Mouse (Mus musculus): ENCODE measurements around the gene Carmil2.

The Carmil2 gene

DNA sequence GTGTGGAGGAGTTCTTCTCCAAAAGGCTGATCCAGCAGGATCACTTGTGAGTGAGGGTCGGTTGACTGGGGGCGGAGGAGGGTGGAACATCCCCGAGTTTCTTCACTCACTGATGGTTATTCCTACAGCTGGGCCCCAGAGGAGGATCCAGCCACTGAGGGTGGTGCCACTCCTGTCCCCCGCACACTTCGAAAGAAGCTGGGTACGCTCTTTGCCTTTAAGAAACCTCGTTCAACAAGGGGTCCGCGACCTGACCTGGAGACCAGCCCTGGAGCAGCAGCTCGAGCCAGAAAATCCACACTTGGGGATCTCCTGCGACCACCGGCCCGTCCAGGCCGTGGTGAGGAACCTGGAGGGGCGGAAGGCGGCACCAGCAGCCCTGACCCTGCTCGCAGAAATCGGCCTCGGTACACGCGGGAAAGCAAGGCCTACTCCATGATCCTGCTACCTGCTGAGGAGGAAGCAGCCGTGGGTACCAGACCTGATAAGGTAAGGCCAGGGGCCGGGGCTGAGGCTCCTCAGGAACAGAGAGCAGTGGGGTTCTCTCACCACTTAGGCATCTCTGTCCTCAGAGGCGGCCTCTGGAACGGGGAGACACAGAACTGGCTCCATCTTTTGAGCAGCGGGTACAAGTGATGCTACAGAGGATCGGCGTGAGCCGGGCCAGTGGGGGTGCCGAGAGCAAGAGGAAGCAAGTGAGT lies 9.2 kb downstream of the Carmil2 start:
- in situ Hi-C loops (cut with MboI, MseI): no loop called here

- in situ Hi-C loops (cut with MboI, MseI): no loop called here
Measured at GRCm38 (mm10) chr8:105697196-105697780, 11.2 kb downstream of the Carmil2 start.

DNA sequence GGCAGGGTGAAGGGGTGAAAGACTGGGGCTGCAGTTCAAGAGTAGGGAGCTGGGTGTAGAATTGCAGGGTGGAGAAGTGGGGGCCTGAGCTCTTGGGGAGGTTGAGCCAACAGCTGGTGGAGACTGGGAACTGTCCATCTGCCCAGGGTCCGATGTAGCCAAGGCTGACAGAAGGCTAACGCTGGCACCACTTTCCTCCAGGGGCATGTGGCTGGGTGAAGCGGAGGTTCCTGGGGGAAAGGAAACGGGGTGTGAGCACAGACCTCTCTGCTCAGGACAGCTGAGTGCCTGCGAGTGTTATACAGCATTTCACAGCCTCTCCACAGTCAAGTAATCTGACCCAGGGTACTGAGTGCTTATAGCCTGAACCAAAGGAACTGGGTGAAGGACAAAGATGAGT lies 12.7 kb downstream of the Carmil2 start:
- in situ Hi-C loops (cut with MboI, MseI): no loop called here

GRCm38 (mm10) chr8:105699488-105700215 lies 13.6 kb downstream of the Carmil2 start:
- in situ Hi-C loops (cut with MboI, MseI): no loop called here

GRCm38 (mm10) chr8:105700566-105700965 lies 14.5 kb downstream of the Carmil2 start:
- in situ Hi-C loops (cut with MboI, MseI): no loop called here

DNA sequence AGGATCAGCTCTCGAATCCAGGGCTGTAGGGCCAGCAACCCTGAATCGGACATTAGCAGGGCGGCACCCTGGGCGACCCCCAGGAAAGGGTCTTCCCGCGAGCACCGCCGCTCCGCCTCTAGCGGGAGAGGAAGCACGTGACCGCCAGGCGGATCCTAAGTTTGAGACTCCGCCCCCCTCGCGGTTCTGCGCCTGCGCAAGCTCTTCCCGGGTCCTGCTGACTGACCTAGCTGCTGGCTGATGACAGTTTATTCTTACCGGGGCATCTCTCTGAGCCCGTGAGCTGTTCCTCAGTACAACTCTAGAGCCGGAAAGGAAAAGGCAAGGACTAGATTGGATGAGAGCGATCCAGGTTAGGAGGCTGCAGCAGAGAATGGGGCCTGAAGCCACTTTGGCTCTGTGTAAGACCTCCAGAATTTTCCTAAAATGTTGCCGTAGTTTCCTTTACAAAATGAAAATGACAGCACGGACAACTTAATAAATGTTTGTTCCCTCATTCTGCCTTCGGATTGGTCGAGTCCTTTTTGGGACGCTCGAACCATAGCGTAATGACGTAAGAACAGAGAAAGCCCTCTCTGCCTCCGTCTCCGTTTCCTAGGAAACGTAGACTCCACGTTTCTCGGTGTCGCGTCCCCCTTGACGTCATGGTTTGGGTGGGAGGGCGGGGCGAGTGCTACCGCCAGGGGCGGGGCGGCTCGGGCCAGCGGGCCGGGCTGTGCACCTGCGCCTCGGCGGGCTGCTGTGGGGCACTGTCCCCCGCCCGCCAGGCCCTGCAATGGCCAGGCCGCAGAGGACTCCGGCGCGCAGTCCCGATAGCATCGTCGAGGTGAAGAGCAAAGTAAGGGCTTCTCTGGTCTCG lies 15.1 kb downstream of the Carmil2 start, which contains the start of the genes Acd and Pard6a:
Acd (minus strand) TSS at position 137 of the 859 bp plus-strand sequence.
Pard6a (plus strand) TSS at position 183 of the 859 bp plus-strand sequence.
- in situ Hi-C loops (cut with MboI, MseI): no loop called here

GRCm38 (mm10) chr8:105702001-105702401 lies 15.9 kb downstream of the Carmil2 start:
- in situ Hi-C loops (cut with MboI, MseI): no loop called here

DNA sequence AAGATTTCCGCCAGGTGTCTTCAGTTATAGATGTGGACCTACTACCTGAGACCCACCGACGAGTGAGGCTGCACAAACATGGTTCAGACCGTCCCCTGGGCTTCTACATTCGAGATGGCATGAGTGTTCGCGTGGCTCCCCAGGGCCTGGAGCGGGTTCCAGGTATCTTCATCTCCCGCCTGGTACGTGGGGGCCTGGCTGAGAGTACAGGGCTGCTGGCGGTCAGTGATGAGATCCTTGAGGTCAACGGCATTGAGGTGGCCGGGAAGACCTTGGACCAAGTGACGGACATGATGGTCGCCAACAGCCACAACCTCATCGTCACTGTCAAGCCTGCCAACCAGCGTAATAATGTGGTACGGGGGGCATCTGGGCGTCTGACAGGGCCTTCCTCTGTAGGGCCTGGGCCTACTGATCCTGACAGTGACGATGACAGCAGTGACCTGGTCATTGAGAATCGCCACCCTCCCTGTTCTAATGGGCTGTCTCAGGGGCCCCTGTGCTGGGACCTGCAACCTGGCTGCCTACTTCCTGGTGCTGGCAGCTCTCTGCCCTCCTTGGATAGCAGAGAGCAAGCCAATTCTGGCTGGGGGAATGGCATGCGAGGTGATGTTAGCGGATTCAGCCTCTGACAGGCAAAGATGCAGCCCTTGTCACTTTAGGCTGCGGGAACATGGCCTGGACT lies 16.8 kb downstream of the Carmil2 start:
- in situ Hi-C loops (cut with MboI, MseI): no loop called here

- in situ Hi-C loops (cut with MboI, MseI): no loop called here
Measured at GRCm38 (mm10) chr8:105704146-105704812, 18.2 kb downstream of the Carmil2 start.

GRCm38 (mm10) chr8:105704955-105705354 lies 18.9 kb downstream of the Carmil2 start:
- in situ Hi-C loops (cut with MboI, MseI): no loop called here

GRCm38 (mm10) chr8:105706426-105706825 lies 20.4 kb downstream of the Carmil2 start:
- in situ Hi-C loops (cut with MboI, MseI): no loop called here

DNA sequence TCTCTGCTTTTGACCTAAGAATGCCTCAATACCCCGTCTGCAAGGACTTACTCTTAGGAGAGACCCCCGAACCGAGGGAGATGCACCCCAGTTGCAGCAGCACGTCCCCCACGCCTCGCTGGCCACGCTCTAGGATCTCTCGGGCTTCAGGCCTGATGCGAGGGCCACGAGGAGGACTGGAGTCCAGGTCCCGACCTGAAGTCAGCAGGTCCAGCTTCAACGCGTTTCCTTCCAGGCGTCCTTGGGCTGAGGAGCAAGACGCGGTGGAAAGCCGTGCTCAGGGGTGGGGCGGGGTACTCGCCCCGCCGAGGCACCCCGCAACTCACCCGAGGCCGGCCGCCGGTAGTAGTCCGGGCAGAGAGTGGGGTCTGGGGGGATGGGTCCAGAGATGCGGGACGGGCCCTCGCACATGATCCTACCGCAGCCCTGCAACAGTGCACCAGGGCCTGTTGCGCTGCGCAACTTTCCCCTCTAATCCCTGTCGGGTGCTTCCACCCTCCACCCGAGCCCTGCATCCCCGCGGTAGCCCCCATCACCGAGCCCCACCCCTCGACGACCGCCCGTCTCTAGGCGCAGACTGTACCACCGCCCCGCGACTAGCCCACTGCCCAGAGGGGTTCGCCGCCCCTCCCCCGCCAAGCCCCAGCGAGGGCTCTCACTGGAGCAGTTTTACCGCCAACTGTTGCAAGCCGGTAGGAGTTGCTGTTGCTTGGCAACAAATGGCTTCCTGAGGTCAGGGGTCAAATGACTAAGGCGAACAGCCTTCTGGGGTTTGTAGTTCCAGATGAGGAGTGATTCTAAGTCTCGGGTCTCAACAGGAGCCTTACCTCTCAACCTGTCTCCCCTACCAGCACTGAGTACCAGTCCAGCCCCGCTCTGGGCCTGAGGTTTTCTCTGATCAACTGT lies 21.7 kb downstream of the Carmil2 start, which contains the start of the genes 4933405L10Rik and Enkd1:
4933405L10Rik (plus strand) TSS at position 158 of the 906 bp plus-strand sequence.
Enkd1 (minus strand) TSS at position 713 of the 906 bp plus-strand sequence.
- in situ Hi-C loops (cut with MboI, MseI): no loop called here

DNA sequence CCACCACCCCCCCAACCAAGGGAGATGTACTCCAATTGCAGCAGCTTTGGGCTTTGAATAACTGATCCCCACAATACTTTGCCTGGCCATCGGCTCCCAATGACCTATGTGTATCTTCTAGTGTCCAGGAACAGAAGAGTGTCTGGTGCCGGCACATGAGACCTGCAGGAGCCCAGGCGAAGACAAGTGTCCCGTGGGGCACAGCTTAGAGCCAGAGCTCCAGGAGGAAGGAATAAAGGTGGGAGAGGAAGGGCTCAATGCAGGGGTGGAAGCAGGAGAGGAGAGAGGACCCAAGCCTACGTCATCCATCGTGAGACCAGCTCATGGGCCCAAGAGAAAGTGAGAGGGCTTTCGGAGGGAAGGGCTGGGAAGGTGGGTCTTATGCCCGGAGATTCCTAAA lies 22.6 kb downstream of the Carmil2 start:
- in situ Hi-C loops (cut with MboI, MseI): no loop called here

GRCm38 (mm10) chr8:105709317-105709716 lies 23.2 kb downstream of the Carmil2 start:
- in situ Hi-C loops (cut with MboI, MseI): no loop called here

GRCm38 (mm10) chr8:105712286-105712685 lies 26.2 kb downstream of the Carmil2 start:
- in situ Hi-C loops (cut with MboI, MseI): no loop called here

DNA sequence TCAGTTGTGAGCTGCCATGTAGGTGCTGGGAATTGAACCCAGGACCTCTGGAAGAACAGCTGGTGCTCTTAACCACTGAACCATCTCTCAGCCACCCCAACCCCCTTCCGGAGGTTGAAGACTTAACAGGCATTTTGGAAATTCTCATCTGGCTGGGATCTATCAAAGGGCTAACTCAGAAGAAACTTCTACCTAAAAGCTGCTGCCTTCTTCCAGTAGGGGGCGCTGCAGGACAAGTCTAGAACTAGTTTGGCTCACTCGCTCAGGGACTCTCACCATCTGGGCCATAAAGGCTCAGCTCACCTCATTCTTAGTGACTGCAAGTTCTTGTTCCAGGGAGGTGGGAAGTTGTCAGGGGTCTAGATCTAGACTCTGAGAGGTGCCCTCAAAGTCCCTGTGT lies 28.1 kb downstream of the Carmil2 start:
- in situ Hi-C loops (cut with MboI, MseI): no loop called here

DNA sequence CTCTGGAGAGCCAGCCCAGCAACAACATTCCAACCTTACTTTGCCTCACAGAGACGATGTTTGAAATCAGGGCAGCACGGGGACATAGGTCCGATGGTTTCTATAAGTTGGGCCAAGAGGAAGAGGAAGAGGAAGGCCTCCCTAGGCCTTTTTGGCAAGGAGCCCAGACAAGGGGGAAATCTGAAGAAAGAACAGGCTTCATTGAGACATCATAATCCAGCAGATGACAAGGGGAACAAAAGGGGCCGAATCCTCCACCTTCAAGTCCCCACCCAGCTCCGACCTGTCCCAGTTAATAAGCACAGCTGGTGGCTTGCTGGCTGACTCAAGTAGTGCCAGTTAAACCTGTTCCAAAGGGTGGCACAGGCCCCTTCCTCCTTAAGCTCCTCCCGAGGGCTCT lies 29.0 kb downstream of the Carmil2 start:
- in situ Hi-C loops (cut with MboI, MseI): no loop called here

DNA sequence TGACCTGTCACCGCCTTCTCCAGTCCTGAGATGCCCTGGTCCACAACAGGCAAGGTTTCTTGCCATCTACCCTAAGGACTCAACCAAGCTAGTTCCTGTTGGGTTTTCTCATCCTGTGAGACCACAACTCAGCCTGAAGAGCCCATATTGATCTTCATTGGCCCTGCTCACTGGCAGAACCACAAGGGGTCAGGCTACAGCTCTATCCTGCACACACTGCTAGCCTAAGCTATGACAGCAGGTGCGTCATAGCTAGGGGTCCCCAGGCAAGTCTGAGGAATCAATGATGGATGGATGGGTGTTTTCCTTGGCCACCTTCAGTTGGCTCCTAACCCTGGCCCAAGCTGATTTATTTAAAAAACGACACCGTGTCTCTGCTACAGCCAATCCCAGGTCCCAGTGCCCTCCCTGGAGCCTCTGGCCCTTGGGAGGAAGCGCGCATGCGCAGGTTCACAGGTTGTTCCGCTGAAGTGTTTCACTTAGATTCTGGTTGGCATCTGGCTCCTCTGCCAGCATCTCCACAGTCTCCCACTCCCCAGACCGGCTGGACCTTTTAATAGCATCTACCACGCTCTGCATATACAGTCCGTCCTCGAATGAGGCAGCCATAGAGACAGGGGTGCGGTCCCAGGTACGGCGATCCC lies 30.4 kb downstream of the Carmil2 start:
- in situ Hi-C loops (cut with MboI, MseI): no loop called here

GRCm38 (mm10) chr8:105719637-105720036 lies 33.6 kb downstream of the Carmil2 start:
- in situ Hi-C loops (cut with MboI, MseI): no loop called here

Data from T-helper 1 cell (primary cell).